Mouse (Mus musculus) forebrain, embryonic 14.5 days (tissue): Measurements from ENCODE around the gene Atp7a. TPM values are rescaled to one million over a fixed set of nuclear protein-coding genes. Genes with fewer than 3 reads are reported as not detected.

ENCODE experiments used
- ATAC-seq: fragments of 200-750 bp; cut with Nextera tagmentation; 2 replicates; pipeline ENCODE4 v1.8.0; 2017; ENCODE audit warnings: mild to moderate bottlenecking, moderate library complexity
- DNase-seq: peaks from one replicate; pipeline ENCODE4 v3.0.0-alpha.2; 2015; ENCODE audit warnings: low spot score
- H3K27ac ChIP-seq: fragments of 300-500 bp; sonication (generic); 2 replicates; pipeline ENCODE4 v1.5.1; 2014; ENCODE audit warnings: low read depth, mild to moderate bottlenecking, control low read depth, low read length, moderate library complexity
- H3K27me3 ChIP-seq: fragments of 300-500 bp; sonication (generic); replicated peaks from 2 replicates; pipeline ENCODE4 v1.6.1; 2014; ENCODE audit warnings: low read length, control low read depth, mixed read lengths; ENCODE audit not compliant: control insufficient read depth, insufficient read depth
- H3K36me3 ChIP-seq: fragments of 300-500 bp; sonication (generic); 2 replicates; pipeline ENCODE4 v1.6.1; 2014; ENCODE audit warnings: low read length, control low read depth; ENCODE audit not compliant: control insufficient read depth, insufficient read depth
- H3K4me1 ChIP-seq: fragments of 300-500 bp; sonication (generic); 2 replicates; pipeline ENCODE4 v1.6.1; 2014; ENCODE audit warnings: antibody characterized with exemption, low read length, control low read depth; ENCODE audit not compliant: control insufficient read depth, insufficient read depth
- H3K4me2 ChIP-seq: fragments of 300-500 bp; sonication (generic); 2 replicates; pipeline ENCODE4 v1.6.1; 2014; ENCODE audit warnings: mild to moderate bottlenecking, control low read depth, low read length
- H3K4me3 ChIP-seq: fragments of 300-500 bp; sonication (generic); 2 replicates; pipeline ENCODE4 v1.5.1; 2014; ENCODE audit warnings: low read depth, low read length, control low read depth
- H3K9ac ChIP-seq: fragments of 300-500 bp; sonication (generic); 2 replicates; pipeline ENCODE4 v1.6.1; 2014; ENCODE audit warnings: mild to moderate bottlenecking, low read length, control low read depth, moderate library complexity
- H3K9me3 ChIP-seq: fragments of 300-500 bp; sonication (generic); replicated peaks from 2 replicates; pipeline ENCODE4 v1.6.1; 2016; ENCODE audit warnings: low read length, control low read depth, mixed read lengths; ENCODE audit not compliant: control insufficient read depth
- WGBS: fragments of 180-500 bp; shearing (Covaris S2); extraction: QIAGEN DNeasy Blood & Tissue Kit; methylation state at CpG from one replicate; pipeline ENCODE4 v1.1.7; 2014; 5-methylcytosine and 5-hydroxymethylcytosine counted together
- polyA plus RNA-seq: library from polyadenylated mRNA; unstranded; fragments of >200 nt; fragmentation: Nextera tagmentation; extraction: Ambion mirVana; gene quantifications from 2 replicates; pipeline ENCODE4 v1.2.1, GENCODE M21; 2014

The Atp7a gene
- polyA plus RNA-seq, 1 experiment from 2014 or later = 15.8 TPM

- H3K9me3 ChIP-seq = no peaks in the 10 kb centered on the region
- 78% methylated on average over 5 of the region's 6 CpGs for WGBS
- peak overlapping the region; percentile 23; the same call in 1 of the 2 replicates for H3K4me3 ChIP-seq
- H3K4me1 ChIP-seq = no peaks in the 10 kb centered on the region
- H3K27ac ChIP-seq = no peak overlapping the region
- DNase-seq = no peak
- no peaks in the 10 kb centered on the region for H3K36me3 ChIP-seq
- peak; percentile 24; the same call in 1 of the 2 replicates for ATAC-seq
- peak overlapping the region; percentile 41 for H3K4me2 ChIP-seq
- no peak overlapping the region; the same call in 1 of the 2 replicates for H3K9ac ChIP-seq
- no peaks in the 10 kb centered on the region for H3K27me3 ChIP-seq
Measured at GRCm38 (mm10) chrX:106171853-106172154, 144.7 kb downstream of the Atp7a start.

Other genes starting within 250 kb of the Atp7a start
- gene Atrx, start 97.9 kb upstream of the Atp7a start, polyA plus RNA-seq = 154 and 228 TPM in 2 replicates
- gene Magt1, start 15.4 kb upstream of the Atp7a start, polyA plus RNA-seq = 19.9 and 23.8 TPM in 2 replicates
- gene Cox7b, start 11.6 kb upstream of the Atp7a start, polyA plus RNA-seq = 377 and 391 TPM in 2 replicates
- gene Tlr13, start 115.9 kb downstream of the Atp7a start, polyA plus RNA-seq = 0.23 and 0.25 TPM in 2 replicates
- 281 and 325 TPM in 2 replicates for gene Pgk1, start 159.8 kb downstream of the Atp7a start, polyA plus RNA-seq
- gene Taf9b, start 193.9 kb downstream of the Atp7a start, polyA plus RNA-seq = 19.1 and 19.7 TPM in 2 replicates
- gene Fnd3c2, start 228.1 kb downstream of the Atp7a start, polyA plus RNA-seq = not detected in 2 replicates